Mouse (Mus musculus) cerebellum, postnatal 10 days (tissue): ENCODE data around the gene 1700088E04Rik.

Experiments
- DNase-seq, 2 experiments: peaks; one replicate each; pipeline ENCODE4 v3.0.0; 2021; ENCODE audit warnings: mixed read lengths in 2 of 2

The 1700088E04Rik gene

DNA sequence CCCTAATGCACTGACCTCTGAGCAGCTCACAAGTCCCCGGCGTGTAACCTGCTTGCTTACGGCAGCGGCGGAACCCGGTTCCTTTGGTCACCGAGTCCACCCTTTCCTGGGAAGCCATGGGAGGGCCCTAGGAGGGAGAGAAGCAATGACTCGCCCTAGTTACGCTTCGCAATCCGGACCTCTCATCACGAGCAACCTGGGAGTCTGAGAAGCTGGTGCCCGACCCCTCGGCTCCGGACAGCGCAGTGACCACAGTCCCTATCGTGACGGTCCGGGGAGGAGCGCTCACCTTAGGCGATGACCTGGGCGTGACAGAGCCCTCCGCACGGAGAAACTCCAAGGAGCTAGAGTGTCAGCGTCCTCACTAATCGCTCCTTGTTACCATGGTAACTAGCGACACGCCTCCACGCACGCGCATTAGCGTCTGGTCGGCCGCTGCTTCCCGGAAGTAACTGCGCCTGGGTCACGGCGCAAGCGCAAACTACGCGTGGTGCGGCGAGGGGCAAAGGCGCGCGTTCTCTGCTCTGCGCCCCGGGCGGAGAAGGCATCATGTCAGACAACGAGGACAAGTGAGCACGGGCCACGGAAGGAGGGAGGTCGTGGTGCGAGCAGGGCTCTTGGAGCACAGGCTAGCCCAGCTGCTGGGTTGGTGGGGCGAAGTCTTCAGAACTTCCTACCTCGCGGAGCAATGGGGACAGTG, at the start of gene 1700088E04Rik, which contains the start of gene Polr2f:
Gene 1700088E04Rik, minus strand, starts transcription at position 388 of the 700 bp plus-strand sequence.
Gene Polr2f, plus strand, starts transcription at position 144 of the 700 bp plus-strand sequence.
- DNase-seq, result peak; percentile 97 to 98

- no peak for DNase-seq
Measured at GRCm38 (mm10) chr15:79187819-79188218, 46.8 kb upstream of the 1700088E04Rik start.

DNA sequence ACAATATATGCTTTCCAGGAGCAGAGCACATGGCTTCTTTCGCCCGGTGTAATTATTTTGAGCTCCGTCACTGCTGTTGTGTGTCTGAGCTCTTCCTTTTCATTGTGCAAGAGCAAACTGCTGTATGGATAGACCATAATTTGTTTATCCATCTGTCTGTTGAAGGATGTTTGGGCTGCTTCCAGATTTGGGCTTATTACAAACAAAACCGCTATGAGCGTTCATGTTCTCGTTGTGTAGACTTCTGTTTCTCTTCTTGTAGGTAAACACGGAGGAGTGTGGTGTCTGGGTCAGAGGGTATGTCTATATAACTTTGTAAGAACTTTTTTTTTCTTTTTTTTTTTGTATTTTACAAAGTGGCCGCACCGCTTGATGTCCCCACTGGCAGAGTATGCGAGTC, 44.2 kb upstream of the 1700088E04Rik start:
- DNase-seq, result no peak

DNA sequence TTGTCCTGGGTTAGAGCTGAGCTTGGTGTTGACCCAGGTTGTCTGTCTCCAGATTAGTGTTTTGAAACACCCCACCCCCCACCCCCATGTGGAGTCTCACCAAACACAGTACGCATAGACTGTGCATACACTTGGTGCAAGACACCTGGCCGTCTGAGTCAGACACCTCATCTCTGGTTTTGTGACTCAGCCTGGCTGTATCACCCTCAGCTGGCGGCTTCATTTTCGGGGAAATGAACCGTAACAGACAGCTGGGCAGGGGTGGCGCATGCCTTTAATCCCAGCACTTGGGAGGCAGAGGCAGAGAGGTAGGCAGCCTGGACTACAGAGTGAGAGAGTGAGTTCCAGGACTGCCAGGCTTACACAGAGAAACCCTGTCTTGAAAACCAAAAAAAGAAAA, 35.9 kb upstream of the 1700088E04Rik start:
- no peak for DNase-seq

DNA sequence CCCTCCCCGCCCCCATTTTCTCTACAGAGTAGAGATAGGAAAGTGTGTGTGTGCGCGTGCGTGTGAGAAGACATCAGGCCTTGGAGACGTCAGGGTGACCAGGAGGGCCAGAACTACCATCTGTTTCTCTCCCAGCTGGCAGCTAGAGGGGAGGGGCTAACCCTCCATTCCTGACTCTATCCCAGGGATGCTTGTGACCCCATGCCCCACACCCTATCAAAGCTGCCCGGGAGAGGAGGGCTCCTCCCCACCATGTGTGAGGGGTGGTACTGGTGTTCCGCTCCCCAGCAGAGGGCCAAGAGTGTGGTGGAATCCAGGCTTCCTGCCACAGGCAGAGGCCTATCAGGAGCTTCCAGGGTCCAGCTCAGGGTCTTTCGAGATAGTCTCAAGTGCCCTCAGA, 25.7 kb upstream of the 1700088E04Rik start:
- peak; percentile 70 to 73 for DNase-seq

DNA sequence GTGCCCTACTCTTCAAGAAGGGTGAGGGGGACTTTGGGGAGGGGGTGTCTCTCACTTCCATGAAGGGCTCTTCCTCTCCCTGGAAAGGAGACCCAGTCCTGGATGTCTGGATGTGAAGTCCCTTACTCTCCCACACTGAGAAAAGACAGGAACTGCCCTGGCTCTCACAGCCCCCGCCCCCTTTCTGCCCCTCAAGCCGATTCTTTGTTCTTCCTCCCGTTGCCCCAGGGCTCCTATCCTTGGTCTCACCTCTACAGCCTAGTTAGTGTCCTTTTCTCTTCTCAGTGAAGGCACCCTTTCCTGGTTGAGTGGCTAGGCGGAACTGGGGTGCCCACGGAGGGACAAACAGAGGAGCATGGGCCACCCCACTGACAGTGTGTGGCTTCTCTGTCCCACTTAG, 24.1 kb upstream of the 1700088E04Rik start, which contains the start of gene Sox10:
Gene Sox10, minus strand, starts transcription at position 101 of the 400 bp plus-strand sequence.
- no peak for DNase-seq

DNA sequence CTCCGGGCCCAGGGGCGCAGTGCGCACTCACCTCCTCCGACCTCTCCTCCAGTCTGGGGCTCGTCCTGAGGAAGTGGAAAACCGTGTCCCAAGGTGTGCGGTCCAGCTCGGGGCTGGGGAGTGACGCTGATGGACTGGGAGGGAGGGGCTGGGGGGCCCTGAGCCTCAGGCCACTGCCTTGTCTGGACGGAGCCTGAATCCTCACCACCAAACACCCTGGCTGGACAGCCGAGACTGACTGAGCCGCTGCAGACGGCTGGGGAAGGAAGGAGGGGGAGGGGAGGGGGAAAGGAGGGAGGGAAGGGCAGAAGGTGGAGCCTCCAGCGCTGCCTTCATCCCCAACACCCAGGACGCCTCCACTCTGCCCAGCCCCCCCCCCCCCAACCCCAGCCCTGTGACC, 23.2 kb upstream of the 1700088E04Rik start:
- DNase-seq, result peak in 1 of 2 experiments; percentile 35

- peak; percentile 29 to 37 for DNase-seq
Measured at GRCm38 (mm10) chr15:79162822-79163221, 21.8 kb upstream of the 1700088E04Rik start.

- DNase-seq, result no peak
Measured at GRCm38 (mm10) chr15:79162301-79162700, 21.2 kb upstream of the 1700088E04Rik start.

DNA sequence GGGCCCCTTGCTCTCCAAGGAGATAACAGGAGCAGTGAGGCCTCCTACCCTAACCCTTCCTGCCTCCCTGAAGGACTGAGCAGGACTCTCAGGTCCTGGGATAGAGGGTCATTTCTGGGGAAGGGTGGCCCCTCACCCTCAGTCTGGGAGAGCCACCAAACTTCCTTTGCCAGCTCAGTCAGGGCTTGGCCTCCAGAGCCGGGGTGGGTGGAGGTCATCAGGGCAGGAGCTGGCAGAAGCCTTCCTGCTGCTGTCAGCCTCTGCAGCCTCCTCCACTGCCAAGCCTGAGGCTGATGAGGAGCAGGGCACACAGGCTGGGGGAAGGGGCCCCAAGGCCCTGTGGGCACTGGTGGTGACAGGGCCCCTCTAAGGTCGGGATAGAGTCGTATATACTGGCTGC, 14.5 kb upstream of the 1700088E04Rik start:
- DNase-seq, result no peak

DNA sequence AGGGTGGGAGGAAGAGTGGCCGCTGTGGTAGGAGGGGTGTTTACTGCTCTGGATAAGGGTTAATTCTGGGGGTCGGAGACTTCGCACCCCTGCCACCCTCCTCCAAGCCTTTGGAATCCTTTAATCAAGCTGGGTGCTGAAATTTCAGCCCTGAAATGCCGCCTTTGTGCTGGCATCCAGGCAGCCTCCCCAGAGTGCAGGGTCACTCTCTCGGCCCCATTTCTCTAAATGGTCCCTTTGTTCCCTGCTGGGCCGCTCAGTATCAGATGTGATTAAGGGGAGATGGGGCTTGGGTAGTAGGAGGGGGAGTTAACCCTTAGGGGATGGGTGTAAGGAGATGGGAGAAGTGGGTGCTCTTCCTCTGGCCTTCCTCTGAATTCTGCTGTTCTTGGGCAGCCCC, 11.7 kb upstream of the 1700088E04Rik start:
- no peak for DNase-seq

DNA sequence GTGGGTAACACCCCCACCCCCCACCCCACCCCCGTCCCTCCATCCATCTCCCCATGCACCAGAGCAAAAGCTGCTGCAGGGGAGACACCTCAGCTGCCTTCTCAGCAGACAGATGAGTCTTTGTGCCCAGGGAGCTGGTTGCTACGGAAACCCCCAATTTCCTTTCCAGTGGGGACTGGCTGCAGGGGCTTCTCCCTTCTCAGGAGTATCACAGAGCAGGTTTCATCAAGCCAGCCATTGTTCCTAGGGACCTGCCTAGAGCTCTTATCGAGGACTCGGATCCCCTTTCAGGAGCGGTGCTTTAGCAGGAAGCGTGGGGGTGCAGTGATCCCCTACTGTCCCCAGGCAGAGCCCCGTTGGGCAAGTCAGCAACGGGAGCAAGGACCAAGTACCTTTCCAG, 10.8 kb upstream of the 1700088E04Rik start:
- DNase-seq, result no peak

DNA sequence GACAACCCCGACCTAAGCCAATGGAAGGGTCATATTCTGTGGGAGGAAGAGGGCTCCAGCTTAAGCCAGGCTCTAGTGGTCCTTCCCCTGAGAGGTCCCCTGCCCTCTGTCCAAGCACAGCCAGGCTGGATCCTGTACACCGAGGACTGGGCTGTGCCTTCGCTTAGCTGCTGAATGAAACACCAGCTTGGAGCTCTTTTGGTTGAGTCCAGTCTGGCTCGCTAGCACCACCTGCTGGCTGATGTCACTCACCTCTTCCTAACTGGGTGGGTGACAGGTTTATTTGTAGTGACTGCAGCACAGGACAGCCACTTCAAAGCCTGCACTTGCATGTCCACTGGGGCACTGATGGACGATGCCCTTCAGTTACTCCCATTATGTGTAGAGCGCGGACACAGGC, 7.5 kb upstream of the 1700088E04Rik start:
- peak; percentile 93 to 95 for DNase-seq

DNA sequence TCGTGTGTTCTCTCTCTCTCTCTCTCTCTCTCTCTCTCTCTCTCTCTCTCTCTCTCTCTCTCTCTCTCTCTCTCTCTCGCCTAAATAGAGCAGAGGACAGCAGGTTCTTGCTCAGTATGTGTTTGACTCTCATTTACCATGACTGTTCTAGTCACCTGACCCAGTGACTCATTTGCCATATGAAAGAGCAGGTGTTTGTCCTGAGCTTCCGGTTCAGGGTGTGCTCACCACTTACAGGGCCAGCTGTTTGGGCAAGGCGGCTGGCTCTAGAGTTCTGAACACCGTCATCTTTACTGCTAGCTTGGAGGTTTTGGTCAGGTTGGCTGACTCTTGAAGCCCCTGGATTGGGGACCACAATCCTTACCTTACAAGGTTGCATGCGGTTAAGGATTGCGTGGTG, 4.5 kb upstream of the 1700088E04Rik start:
- DNase-seq, result no peak

- DNase-seq, result no peak
Measured at GRCm38 (mm10) chr15:79144021-79144420, 3.0 kb upstream of the 1700088E04Rik start.

DNA sequence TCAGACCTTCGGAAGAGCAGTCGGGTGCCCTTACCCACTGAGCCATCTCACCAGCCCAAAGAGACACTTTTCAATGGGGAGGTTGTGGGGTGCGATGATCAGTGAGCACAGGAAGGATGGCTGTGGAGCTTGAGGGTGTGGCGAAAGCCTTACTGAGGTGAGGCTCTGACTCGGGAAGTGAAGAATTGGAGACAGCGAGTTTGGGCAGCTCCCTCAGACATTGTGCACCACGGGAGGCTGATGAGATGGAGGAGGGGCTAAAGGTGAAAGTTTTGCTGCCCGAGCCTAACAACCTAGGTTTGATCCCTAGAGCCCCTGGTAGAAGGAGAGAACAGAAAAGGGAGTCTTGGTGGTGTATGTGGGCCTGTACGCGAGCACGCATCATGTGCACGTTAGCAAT, 2.3 kb upstream of the 1700088E04Rik start:
- no peak for DNase-seq

DNA sequence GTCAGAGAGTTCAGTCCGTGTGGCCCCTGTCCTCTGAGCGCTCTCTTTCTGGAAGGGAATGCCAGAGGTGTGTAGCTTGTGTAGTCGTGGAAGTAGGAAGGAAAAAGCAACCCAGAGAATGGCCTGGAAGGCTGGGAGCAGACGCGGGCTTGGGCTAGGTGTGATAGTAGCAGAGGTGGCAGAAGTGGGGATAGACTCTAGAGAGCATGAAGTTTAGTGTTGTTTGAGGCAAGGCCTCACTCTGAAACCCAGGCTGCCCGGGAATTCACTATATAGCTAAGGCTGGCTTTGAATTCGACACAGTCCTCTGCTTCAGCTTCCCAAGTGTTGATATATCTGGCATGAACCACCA, 489 bp upstream of the 1700088E04Rik start:
- DNase-seq, result no peak

- DNase-seq, result no peak
Measured at GRCm38 (mm10) chr15:79139640-79140039, 1.4 kb downstream of the 1700088E04Rik start.

DNA sequence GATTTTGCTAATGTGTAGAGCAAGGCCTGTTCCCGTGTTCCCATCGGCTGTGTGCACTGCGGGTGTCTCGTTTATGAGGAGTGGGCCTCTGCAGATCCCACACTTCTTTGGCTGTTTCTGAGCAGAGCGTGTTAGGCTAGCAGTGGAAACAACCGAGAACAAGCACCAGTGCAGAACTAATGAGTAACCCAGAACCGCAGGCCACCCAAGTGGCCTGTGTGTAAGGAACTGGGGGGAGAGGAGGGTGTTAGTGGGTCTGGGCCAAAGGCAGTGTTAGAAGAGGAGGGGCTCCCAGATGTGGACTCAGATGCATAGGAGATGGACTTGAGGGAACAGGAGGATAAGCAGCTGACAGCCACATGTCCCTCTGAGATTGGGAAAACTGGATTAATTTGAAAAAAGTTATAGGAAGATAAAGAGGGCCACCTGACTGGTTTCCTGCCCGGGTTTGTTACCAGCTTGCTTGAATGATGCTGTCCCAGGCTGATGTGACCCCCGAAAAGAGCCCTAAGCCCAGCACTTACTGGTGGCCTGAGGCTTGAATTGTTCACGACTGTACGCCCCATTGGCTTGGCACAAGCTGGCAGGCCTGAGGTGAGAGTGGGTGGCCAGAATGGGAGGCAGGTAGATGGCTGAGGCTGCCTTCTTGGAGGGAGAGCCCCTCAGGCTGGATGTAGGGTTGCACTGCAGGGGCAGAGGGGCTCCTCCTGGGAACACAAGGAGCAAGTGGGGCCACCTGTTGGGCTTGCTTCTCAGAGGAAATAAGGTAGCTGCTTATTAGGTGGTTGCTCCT, 5.1 kb downstream of the 1700088E04Rik start:
- no peak for DNase-seq

DNA sequence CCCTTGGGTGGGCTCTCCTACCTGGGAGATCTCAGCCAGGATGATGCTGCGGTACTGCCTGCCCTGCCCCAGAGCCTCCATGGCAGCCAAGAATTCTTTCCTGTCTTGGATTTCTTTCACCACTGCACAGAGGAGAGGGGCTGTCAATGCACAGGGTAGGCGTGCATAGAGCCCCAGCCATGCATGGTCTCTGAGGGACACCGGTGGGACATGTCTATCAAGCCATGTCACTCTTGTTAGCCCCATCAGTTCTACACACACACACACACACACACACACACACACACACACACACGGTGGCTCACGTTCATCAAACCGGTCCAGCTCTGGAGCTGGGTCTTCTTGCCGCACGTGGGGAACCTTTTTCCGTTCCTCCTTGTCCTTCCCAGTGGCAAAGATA, 5.7 kb downstream of the 1700088E04Rik start:
- DNase-seq, result no peak

DNA sequence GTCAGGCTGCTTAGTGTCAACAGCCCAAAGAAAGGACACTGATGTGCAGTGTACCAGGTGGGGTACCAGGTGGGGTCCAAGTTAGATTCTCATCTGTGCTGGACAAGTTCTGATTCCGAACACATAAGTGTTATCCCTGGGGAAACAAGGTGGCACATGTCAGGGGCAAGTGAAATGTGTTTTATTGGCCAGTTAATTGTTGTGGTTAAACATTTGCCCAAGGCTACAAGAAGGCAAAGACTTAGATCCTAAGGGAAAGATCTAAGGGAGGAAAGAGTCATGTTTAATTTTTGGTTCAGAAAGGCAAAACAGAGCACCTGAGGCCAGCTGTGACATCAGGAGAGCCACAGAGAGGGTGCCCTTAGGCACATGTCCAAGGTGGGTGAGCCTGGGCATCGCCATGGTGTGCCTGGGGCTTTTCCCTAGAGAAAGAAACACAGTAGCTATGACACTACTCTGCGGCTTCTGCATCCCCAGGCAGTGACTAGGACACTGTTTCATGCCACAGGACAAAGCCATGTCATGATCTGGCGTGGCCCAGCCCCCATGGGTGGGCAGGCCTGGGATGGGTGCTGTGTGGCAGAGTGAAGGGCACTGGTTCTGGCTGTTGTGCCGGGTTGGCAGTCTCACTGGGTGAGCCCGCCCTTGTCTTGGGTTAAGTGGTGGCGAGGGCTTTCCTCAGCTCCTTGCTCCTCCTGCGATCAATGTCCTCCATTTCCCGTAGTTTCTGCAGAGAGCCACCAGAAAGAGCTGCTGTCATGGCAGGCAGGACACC, 6.4 kb downstream of the 1700088E04Rik start:
- no peak for DNase-seq

- no peak for DNase-seq
Measured at GRCm38 (mm10) chr15:79133191-79133661, 7.8 kb downstream of the 1700088E04Rik start.

- peak; percentile 54 to 65 for DNase-seq
Measured at GRCm38 (mm10) chr15:79131442-79131841, 9.6 kb downstream of the 1700088E04Rik start.
